Mouse (Mus musculus) limb, embryonic 11.5 days (tissue): Measurements from ENCODE around the gene Rbfox1. TPM values are rescaled to one million over a fixed set of nuclear protein-coding genes. Genes with fewer than 3 reads are reported as not detected.
A peak's percentile ranks its signal among the peaks of the same experiment; 100 is the strongest.

Source experiments
- ATAC-seq: fragments of 200-750 bp; cut with Nextera tagmentation; 2 replicates; pipeline ENCODE4 v1.8.0; 2017; ENCODE audit warnings: low read depth; ENCODE audit not compliant: insufficient number of reproducible peaks, low FRiP score, low TSS enrichment
- DNase-seq: peaks from one replicate; pipeline ENCODE4 v3.0.0-alpha.2; 2015; ENCODE audit warnings: low spot score
- H3K27ac ChIP-seq: fragments of 300-500 bp; sonication (generic); replicated peaks from 2 replicates; pipeline ENCODE4 v1.5.1; 2014; ENCODE audit warnings: low read depth, mild to moderate bottlenecking, low read length
- H3K27me3 ChIP-seq: fragments of 300-500 bp; sonication (generic); 2 replicates; pipeline ENCODE4 v1.6.1; 2014; ENCODE audit warnings: mild to moderate bottlenecking, low read length, mixed read lengths; ENCODE audit not compliant: control insufficient read depth, insufficient read depth
- H3K36me3 ChIP-seq: fragments of 300-500 bp; sonication (generic); 2 replicates; pipeline ENCODE4 v1.6.1; 2014; ENCODE audit warnings: mild to moderate bottlenecking, low read length, moderate library complexity, mixed read lengths; ENCODE audit not compliant: control insufficient read depth, insufficient read depth
- H3K4me1 ChIP-seq: fragments of 300-500 bp; sonication (generic); 2 replicates; pipeline ENCODE4 v1.6.1; 2014; ENCODE audit warnings: low read length, mixed read lengths; ENCODE audit not compliant: control insufficient read depth, insufficient read depth
- H3K4me2 ChIP-seq: fragments of 300-500 bp; sonication (generic); 2 replicates; pipeline ENCODE4 v1.6.1; 2014; ENCODE audit warnings: low read depth, mild to moderate bottlenecking, moderate library complexity; ENCODE audit not compliant: severe bottlenecking
- H3K4me3 ChIP-seq: fragments of 300-500 bp; sonication (generic); 2 replicates; pipeline ENCODE4 v1.5.1; 2014; ENCODE audit warnings: low read depth, low read length
- H3K9ac ChIP-seq: fragments of 300-500 bp; sonication (generic); 2 replicates; pipeline ENCODE4 v1.6.1; 2014; ENCODE audit warnings: mild to moderate bottlenecking, low read length
- H3K9me3 ChIP-seq: fragments of 300-500 bp; sonication (generic); 2 replicates; pipeline ENCODE4 v1.6.1; 2016; ENCODE audit warnings: low read length; ENCODE audit not compliant: control insufficient read depth
- WGBS: fragments of 180-500 bp; shearing (Covaris S2); extraction: QIAGEN DNeasy Blood & Tissue Kit; methylation state at CpG from one replicate; pipeline ENCODE4 v1.1.7; 2014; 5-methylcytosine and 5-hydroxymethylcytosine counted together
- polyA plus RNA-seq: library from polyadenylated mRNA; unstranded; fragments of >200 nt; fragmentation: Nextera tagmentation; extraction: Ambion mirVana; gene quantifications from 2 replicates; pipeline ENCODE4 v1.2.1, GENCODE M21; 2014

The Rbfox1 gene
- polyA plus RNA-seq, 1 experiment from 2014 or later: 0.81 TPM

DNA sequence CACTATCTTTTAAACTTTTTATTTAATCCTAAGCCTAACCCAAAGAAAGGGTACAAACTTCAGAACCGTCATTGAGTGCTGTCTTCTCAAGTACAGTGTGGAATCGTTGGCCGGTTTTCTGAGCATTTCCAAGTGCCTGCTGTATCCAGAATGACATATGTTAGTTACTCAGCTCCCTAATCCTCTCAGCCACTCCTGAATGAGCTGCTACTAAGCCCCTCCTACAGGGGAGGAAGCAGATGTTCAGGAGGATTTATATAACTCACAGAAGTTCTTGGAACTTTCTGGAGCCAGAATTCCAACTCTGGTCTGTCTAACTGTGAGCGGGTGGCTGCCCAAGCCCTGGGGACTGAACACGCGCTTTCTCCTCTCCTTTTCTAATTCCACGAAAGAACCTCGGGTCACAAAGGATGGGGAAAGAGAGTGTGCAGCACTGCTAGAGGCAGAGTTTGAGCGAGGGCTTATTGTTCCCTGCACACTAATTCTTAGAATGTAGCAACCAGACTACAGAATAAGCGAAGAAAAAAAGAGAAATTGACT lies 446.3 kb downstream of the Rbfox1 start:
- 68% methylated on average over 10 of the region's 10 CpGs for WGBS
- no peak overlapping the region for H3K4me2 ChIP-seq
- H3K4me1 ChIP-seq: no peaks in the 10 kb centered on the region
- no peak overlapping the region for H3K27ac ChIP-seq
- ATAC-seq (no peak), DNase-seq (no peak)
- no peaks in the 10 kb centered on the region for H3K9me3 ChIP-seq
- H3K36me3 ChIP-seq: no peaks in the 10 kb centered on the region
- no peak overlapping the region for H3K4me3 ChIP-seq
- no peak overlapping the region for H3K9ac ChIP-seq
- no peaks in the 10 kb centered on the region for H3K27me3 ChIP-seq

DNA sequence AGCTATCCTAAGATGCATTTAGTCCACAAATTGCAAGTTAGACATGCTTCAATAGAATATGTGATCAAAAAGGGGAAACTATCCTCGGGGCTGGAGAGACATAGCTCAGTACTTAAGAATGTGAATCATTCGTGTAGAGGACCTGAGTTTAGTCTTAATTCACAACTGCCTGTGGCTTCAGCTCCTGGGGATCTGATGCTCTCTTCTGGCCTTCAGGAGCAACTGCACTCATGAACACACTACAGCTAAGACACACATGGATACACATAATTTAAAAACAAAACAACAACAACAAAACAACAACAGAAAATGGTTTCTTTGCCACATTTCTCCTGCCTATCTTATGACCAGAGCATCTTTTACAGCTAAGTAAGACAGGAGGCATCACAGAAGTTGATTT lies 448.1 kb downstream of the Rbfox1 start:
- 80% methylated on average over 2 of the region's 2 CpGs for WGBS
- H3K27me3 ChIP-seq: no peaks in the 10 kb centered on the region
- H3K4me2 ChIP-seq: no peak overlapping the region
- no peaks in the 10 kb centered on the region for H3K36me3 ChIP-seq
- no peak for DNase-seq
- H3K9ac ChIP-seq: no peak overlapping the region
- H3K4me3 ChIP-seq: no peak overlapping the region
- no peaks in the 10 kb centered on the region for H3K9me3 ChIP-seq
- ATAC-seq: no peak
- no peaks in the 10 kb centered on the region for H3K4me1 ChIP-seq
- no peak overlapping the region for H3K27ac ChIP-seq

DNA sequence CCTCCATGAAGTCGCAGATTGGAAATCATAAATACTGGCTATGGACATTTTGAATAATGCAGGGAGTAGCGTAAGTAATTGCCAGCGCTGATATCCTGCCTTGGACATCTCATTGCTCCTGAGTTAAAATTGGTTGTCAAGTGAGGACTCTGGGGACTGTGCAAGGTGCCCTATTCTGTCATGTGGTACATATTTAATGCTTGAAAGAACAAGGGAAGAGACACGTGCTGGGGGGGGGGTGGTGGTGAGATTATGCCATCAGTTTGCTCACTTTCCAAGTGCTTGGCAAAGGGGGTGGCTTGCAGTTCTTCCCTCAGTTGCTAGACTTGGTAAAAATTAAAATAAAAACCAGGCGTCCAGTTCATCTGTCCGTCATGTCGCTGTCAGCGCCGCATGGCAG lies 462.9 kb downstream of the Rbfox1 start:
- no peak for ATAC-seq
- DNase-seq: no peak
- 41% methylated on average over 9 of the region's 9 CpGs for WGBS
- Histone ChIP-seq H3K9me3 (no peaks in the 10 kb centered on the region), H3K9ac (no peak overlapping the region), H3K36me3 (no peaks in the 10 kb centered on the region), H3K4me3 (peak overlapping the region; percentile 25), H3K27me3 (peaks cover 25% of the 10 kb centered on the region), H3K27ac (no peak overlapping the region), H3K4me2 (peak overlapping the region; percentile 64; the same call in 1 of the 2 replicates), H3K4me1 (no peaks in the 10 kb centered on the region)

DNA sequence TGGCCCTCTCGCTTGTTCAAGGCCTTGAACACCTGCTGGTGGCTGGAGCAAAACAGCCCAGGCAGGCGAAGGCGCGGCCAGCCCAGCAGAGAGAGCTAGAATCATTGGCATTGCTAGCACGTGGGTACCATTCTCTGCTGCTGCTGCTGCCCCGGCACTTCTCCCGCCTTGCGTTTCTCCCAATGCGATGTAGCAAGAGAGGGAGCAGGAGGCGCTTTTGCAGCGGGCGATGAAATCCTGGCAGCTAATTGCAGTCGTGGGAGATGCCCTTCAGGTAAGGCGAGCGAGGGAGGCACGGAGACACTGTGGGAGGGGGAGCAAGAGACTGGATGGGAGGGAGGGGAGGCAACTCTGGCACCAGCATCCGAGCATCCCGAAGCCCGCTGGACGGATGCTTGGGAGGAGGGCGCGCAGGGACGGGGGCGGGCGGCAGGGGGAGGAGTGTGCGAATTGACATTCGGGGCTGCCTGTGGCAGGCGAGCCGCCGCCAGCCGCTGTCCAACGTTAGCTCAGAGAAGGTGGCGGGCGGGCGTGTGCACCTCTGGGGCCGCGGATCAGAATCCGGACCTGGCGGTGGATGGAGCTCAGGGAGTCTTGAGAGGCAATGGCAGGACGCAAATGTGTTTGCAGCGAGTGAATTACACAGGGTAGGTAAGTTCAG lies 463.6 kb downstream of the Rbfox1 start:
- peak overlapping the region; percentile 64 for H3K4me2 ChIP-seq
- H3K9me3 ChIP-seq: no peaks in the 10 kb centered on the region
- ATAC-seq (no peak; the same call in 1 of the 2 replicates), DNase-seq (peak; percentile 58)
- H3K4me3 ChIP-seq: peak overlapping the region; percentile 25
- no peak overlapping the region for H3K27ac ChIP-seq
- whole genome bisulfite sequencing: 1% methylated on average over 37 of the region's 41 CpGs
- no peak overlapping the region for H3K9ac ChIP-seq
- peaks cover 25% of the 10 kb centered on the region for H3K27me3 ChIP-seq
- H3K36me3 ChIP-seq: no peaks in the 10 kb centered on the region
- no peaks in the 10 kb centered on the region for H3K4me1 ChIP-seq

DNA sequence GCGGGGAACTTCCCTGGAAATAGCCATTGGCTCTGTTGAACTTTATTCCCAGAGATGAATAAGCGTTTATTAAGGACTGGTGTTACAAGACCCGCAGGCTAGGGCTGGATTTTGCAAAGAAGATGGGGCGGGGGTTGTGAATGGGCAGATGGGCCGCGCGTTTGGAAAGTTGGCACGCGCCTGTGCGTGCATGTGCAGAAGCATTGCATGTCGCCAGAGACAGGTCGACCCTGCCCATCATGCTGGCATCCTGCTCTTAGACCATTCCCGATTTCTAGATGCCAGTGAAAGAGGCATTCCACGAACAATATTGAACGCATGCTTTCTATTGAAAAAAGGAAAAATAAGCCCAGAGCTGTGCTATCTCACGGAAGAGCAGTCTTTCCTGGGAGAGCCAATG lies 464.2 kb downstream of the Rbfox1 start:
- Histone ChIP-seq H3K27me3 (peaks cover 25% of the 10 kb centered on the region), H3K36me3 (no peaks in the 10 kb centered on the region), H3K9me3 (no peaks in the 10 kb centered on the region), H3K4me3 (no peak overlapping the region; the same call in 1 of the 2 replicates), H3K9ac (no peak overlapping the region), H3K4me2 (peak overlapping the region; percentile 64), H3K27ac (no peak overlapping the region), H3K4me1 (no peaks in the 10 kb centered on the region)
- DNase-seq: no peak
- WGBS: 34% methylated on average over 16 of the region's 16 CpGs
- no peak for ATAC-seq

DNA sequence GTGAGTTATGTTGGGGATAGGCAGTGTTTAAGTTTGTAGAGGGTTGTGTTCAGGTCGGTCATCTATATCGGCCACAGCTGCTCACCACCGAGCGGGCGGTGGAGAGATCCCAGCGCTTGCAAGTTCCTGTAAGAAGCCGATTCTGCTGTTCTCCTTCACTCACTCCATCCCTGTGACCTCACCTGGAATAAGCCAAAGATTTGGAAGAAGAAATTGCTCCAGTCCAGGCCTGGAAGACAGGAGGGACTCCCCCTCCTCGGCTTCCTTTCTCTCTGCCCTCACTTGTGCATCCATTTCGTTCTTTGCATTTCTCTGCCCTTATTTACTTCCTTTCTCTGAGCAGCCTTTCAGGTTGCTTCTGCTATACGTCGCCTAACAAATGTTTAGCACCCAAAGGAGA lies 465.1 kb downstream of the Rbfox1 start:
- 83% methylated on average over 11 of the region's 11 CpGs for WGBS
- no peaks in the 10 kb centered on the region for H3K4me1 ChIP-seq
- H3K9me3 ChIP-seq: no peaks in the 10 kb centered on the region
- ATAC-seq (no peak), DNase-seq (no peak)
- H3K9ac ChIP-seq: no peak overlapping the region
- H3K4me3 ChIP-seq: no peak overlapping the region
- no peaks in the 10 kb centered on the region for H3K36me3 ChIP-seq
- H3K4me2 ChIP-seq: no peak overlapping the region
- H3K27me3 ChIP-seq: peaks cover 25% of the 10 kb centered on the region
- H3K27ac ChIP-seq: no peak overlapping the region

DNA sequence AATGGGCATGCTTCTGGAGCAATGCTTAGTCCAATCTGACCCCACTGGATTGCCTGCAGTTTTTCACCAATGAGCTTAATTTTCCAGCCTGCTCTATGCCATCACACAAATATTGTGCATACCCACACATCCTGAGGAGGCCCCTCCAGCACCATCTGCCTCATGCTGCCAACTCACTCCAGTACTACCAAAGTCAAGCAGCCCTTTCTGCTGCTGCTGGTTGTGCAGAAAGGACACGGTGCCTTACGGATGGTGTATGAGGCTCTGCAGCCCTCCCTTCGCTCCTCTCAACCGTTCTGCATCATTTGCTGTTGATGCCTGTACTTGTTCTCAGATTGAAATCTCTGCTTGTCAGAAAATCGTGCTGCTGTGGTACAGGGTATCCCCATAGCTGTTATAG lies 468.0 kb downstream of the Rbfox1 start:
- whole genome bisulfite sequencing: 89% methylated on average over 5 of the region's 5 CpGs
- H3K4me3 ChIP-seq: no peak overlapping the region
- no peak overlapping the region for H3K9ac ChIP-seq
- H3K27me3 ChIP-seq: peaks cover 21% of the 10 kb centered on the region
- H3K4me2 ChIP-seq: no peak overlapping the region
- no peaks in the 10 kb centered on the region for H3K36me3 ChIP-seq
- no peaks in the 10 kb centered on the region for H3K4me1 ChIP-seq
- DNase-seq: no peak
- no peaks in the 10 kb centered on the region for H3K9me3 ChIP-seq
- H3K27ac ChIP-seq: no peak overlapping the region
- no peak for ATAC-seq

DNA sequence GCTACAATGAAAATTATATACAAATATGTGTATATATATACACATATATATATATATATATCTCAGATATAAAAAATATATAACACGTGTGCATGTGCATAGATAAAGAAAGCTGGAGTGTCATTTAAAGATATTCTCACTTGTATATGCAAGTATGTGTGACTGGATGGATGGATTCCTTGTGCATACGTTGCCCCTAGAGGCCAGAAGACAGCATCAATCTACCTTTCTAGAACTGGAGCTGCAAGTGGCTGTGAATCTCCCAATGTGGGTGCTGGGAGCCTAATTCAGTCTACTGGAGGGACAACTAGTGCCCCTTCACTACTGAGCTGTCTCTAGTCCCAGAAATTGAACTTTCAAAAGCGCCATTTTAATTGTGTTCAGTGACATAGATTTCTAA lies 471.8 kb downstream of the Rbfox1 start:
- Histone ChIP-seq H3K36me3 (no peaks in the 10 kb centered on the region), H3K27me3 (no peaks in the 10 kb centered on the region), H3K9me3 (no peaks in the 10 kb centered on the region), H3K4me2 (no peak overlapping the region), H3K9ac (no peak overlapping the region), H3K4me3 (no peak overlapping the region), H3K27ac (no peak overlapping the region), H3K4me1 (no peaks in the 10 kb centered on the region)
- DNase-seq: no peak
- no peak for ATAC-seq
- WGBS: 73% methylated on average over 3 of the region's 3 CpGs

DNA sequence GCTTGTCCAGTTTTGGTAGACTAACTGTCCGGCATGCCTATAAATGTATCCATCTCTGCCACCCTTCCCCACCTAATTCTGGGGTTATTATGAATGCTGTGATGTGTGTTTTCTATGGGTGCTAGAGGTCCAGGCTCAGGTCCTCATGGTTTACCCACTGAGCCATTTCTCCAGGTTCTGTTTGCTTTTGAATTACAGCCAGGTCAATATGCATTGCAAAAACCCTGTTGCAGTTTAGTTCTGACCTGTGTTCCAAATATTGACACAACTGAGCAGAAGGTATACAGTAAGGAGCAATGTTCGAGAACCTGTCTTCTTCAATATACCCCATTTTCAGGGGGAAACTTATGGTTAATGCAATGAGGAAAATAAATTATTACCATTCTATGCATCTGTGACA lies 480.6 kb downstream of the Rbfox1 start:
- Histone ChIP-seq H3K36me3 (no peaks in the 10 kb centered on the region), H3K9ac (no peak overlapping the region), H3K4me1 (no peaks in the 10 kb centered on the region), H3K27ac (no peak overlapping the region), H3K4me3 (no peak overlapping the region), H3K27me3 (no peaks in the 10 kb centered on the region), H3K4me2 (no peak overlapping the region), H3K9me3 (no peaks in the 10 kb centered on the region)
- 92% methylated on average over 2 of the region's 2 CpGs for WGBS
- DNase-seq (no peak), ATAC-seq (no peak)
